Mouse (Mus musculus) liver, embryonic 14.5 days (tissue): ENCODE results near the gene Gm45521. TPM values are rescaled to one million over a fixed set of nuclear protein-coding genes. Genes with fewer than 3 reads are reported as not detected.

Experiments
- ATAC-seq: fragments of 200-750 bp; cut with Nextera tagmentation; 2 replicates; pipeline ENCODE4 v1.8.0; 2017; ENCODE audit warnings: moderate number of reproducible peaks, mild to moderate bottlenecking, moderate library complexity; ENCODE audit not compliant: insufficient read depth
- DNase-seq, 3 experiments: peaks; one replicate each; pipeline ENCODE4 v3.0.0-alpha.2; 2012 to 2013; ENCODE audit warnings: low read depth in 3 of 3, low spot score in 3 of 3
- H3K27ac ChIP-seq: fragments of 300-500 bp; sonication (generic); 2 replicates; pipeline ENCODE4 v1.5.1; 2014; ENCODE audit warnings: moderate library complexity, mild to moderate bottlenecking, control low read depth, inconsistent platforms
- H3K27me3 ChIP-seq: fragments of 300-500 bp; sonication (generic); 2 replicates; pipeline ENCODE4 v1.6.1; 2014; ENCODE audit warnings: mild to moderate bottlenecking, low read length, moderate library complexity; ENCODE audit not compliant: control insufficient read depth, insufficient read depth
- H3K36me3 ChIP-seq: fragments of 300-500 bp; sonication (generic); replicated peaks from 2 replicates; pipeline ENCODE4 v1.6.1; 2014; ENCODE audit warnings: low read depth; ENCODE audit not compliant: control insufficient read depth, insufficient read depth
- H3K4me1 ChIP-seq, 2 experiments: fragments of 200-500 bp in 1 of 2; fragments of 300-500 bp in 1 of 2; sonication (generic) in 1 of 2; replicated peaks; 2 replicates each; pipeline ENCODE4 v1.6.1; 2012 to 2014; ENCODE audit warnings: antibody characterized with exemption in 1 of 2, inconsistent platforms in 1 of 2, low read length in 1 of 2; ENCODE audit not compliant: control insufficient read depth in 2 of 2, insufficient read depth in 2 of 2
- H3K4me2 ChIP-seq: fragments of 300-500 bp; sonication (generic); 2 replicates; pipeline ENCODE4 v1.6.1; 2014; ENCODE audit warnings: low read depth, mild to moderate bottlenecking, control low read depth, moderate library complexity
- H3K4me3 ChIP-seq, 2 experiments: fragments of 200-500 bp in 1 of 2; fragments of 300-500 bp in 1 of 2; sonication (generic) in 1 of 2; 2 replicates each; pipeline ENCODE4 v1.5.1; 2012 to 2014; ENCODE audit warnings: low read depth in 2 of 2, low read length in 2 of 2, mild to moderate bottlenecking in 2 of 2, control low read depth in 1 of 2, inconsistent platforms in 1 of 2, moderate library complexity in 1 of 2; ENCODE audit not compliant: insufficient read depth in 1 of 2
- H3K9ac ChIP-seq: fragments of 300-500 bp; sonication (generic); replicated peaks from 2 replicates; pipeline ENCODE4 v1.6.1; 2014; ENCODE audit warnings: mild to moderate bottlenecking, control low read depth, moderate library complexity
- H3K9me3 ChIP-seq: fragments of 300-500 bp; sonication (generic); 2 replicates; pipeline ENCODE4 v1.6.1; 2016; ENCODE audit warnings: low read length, mixed read lengths; ENCODE audit not compliant: control insufficient read depth
- CTCF ChIP-seq: IDR thresholded peaks from 2 replicates; pipeline ENCODE4 v1.5.1; 2016; ENCODE audit warnings: antibody characterized with exemption, low read depth, control low read depth
- EP300 ChIP-seq: IDR thresholded peaks from 2 replicates; pipeline ENCODE4 v1.6.1; 2016; ENCODE audit warnings: antibody characterized with exemption, low read depth
- WGBS: fragments of 180-500 bp; shearing (Covaris S2); extraction: QIAGEN DNeasy Blood & Tissue Kit; methylation state at CpG from one replicate; pipeline ENCODE4 v1.1.7; 2014; ENCODE audit not compliant: insufficient replicate concordance; 5-methylcytosine and 5-hydroxymethylcytosine counted together
- polyA plus RNA-seq, 2 experiments: library from polyadenylated mRNA; depleted of rRNA in 1 of 2; stranded (reverse) in 1 of 2; unstranded in 1 of 2; fragments of >200 nt; fragmentation: Nextera tagmentation in 1 of 2; extraction: Ambion mirVana in 1 of 2; gene quantifications; 2 replicates each; pipeline versions ENCODE4 v1.2.1 to v1.2.3; 2012 to 2014

The Gm45521 gene
- polyA plus RNA-seq, 2 experiments, result not detected

- no peaks in the 10 kb centered on the region for H3K9me3 ChIP-seq
- ATAC-seq (no peak), DNase-seq (no peak)
- H3K9ac ChIP-seq, result no peak overlapping the region
- peaks cover 0 to 3% of the 10 kb centered on the region in 2 experiments; a peak in 2 of 4 replicates for H3K4me1 ChIP-seq
- no peak overlapping the region for H3K4me2 ChIP-seq
- 53% methylated on average over 5 of the region's 5 CpGs for WGBS
- no peaks in the 10 kb centered on the region for H3K27me3 ChIP-seq
- TF ChIP-seq EP300 (no peak), CTCF (no peak)
- H3K4me3 ChIP-seq, result no peak overlapping the region
- H3K36me3 ChIP-seq, result no peaks in the 10 kb centered on the region
- H3K27ac ChIP-seq, result no peak overlapping the region
Measured at GRCm38 (mm10) chr14:7919309-7919708, 37.8 kb upstream of the Gm45521 start.

DNA sequence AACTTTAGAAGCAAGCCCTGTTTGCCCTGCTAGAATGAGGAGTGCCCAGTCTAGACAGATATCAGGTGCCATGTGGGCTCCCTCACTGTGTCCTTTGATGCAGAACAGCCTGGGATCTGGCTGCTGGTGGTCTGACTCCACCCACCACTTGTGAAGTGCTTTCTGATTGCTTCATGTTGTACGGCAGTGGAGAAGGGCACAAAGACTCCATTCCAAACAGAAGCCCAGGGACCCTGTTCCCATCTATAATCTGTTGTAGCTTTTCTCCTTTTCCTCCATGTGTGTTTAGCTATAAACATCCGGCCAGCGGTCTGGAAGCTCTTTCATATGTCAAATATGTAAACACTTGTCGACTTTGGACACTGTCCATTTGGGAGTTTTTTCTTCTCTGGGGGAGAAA is 37.2 kb upstream of the Gm45521 start:
- Histone ChIP-seq H3K36me3 (no peaks in the 10 kb centered on the region), H3K27me3 (no peaks in the 10 kb centered on the region), H3K9ac (no peak overlapping the region), H3K4me1 (peaks cover 0 to 3% of the 10 kb centered on the region in 2 experiments; a peak in 2 of 4 replicates), H3K4me2 (no peak overlapping the region), H3K4me3 (no peak overlapping the region), H3K27ac (no peak overlapping the region), H3K9me3 (no peaks in the 10 kb centered on the region)
- TF ChIP-seq EP300 (no peak), CTCF (no peak)
- no peak for ATAC-seq
- WGBS, result 60% methylated on average over 4 of the region's 4 CpGs
- no peak for DNase-seq

GRCm38 (mm10) chr14:7921459-7921858 is 35.6 kb upstream of the Gm45521 start:
- Histone ChIP-seq H3K4me1 (peaks cover 0 to 3% of the 10 kb centered on the region in 2 experiments; a peak in 2 of 4 replicates), H3K36me3 (no peaks in the 10 kb centered on the region), H3K27ac (no peak overlapping the region), H3K9ac (no peak overlapping the region), H3K27me3 (no peaks in the 10 kb centered on the region), H3K4me2 (no peak overlapping the region), H3K4me3 (no peak overlapping the region), H3K9me3 (no peaks in the 10 kb centered on the region)
- TF ChIP-seq CTCF (no peak), EP300 (no peak)
- WGBS, result 38% methylated on average over 5 of the region's 5 CpGs
- ATAC-seq, result no peak
- no peak for DNase-seq

DNA sequence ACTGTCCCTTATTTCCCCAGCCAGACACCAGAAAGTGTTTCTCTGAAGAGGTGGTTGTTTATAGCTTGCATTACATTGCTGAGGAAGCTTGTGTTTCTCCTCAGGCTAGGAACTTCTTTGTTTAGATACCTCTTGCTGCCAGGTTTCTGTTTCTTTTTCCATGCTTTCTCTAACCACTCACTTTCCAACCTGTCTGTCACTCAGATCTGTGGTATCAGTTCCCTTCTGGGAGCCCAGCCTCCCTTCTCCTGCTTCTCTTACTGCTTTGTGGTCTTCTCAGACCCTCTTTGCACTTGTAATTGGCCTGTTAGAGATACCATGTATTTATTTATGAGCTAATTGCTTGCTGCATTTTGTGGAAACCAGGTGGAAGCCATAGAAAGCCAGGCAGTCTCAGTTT is 33.5 kb upstream of the Gm45521 start:
- no peak for TF ChIP-seq EP300
- TF ChIP-seq CTCF, result no peak
- no peak overlapping the region for H3K27ac ChIP-seq
- no peak overlapping the region for H3K4me2 ChIP-seq
- H3K27me3 ChIP-seq, result no peaks in the 10 kb centered on the region
- H3K36me3 ChIP-seq, result no peaks in the 10 kb centered on the region
- no peak for ATAC-seq
- H3K9ac ChIP-seq, result no peak overlapping the region
- H3K9me3 ChIP-seq, result no peaks in the 10 kb centered on the region
- DNase-seq, result no peak
- peaks cover 0 to 4% of the 10 kb centered on the region in 2 experiments; a peak in 2 of 4 replicates for H3K4me1 ChIP-seq
- no peak overlapping the region for H3K4me3 ChIP-seq

GRCm38 (mm10) chr14:7928362-7928761 is 28.7 kb upstream of the Gm45521 start:
- no peak for ATAC-seq
- Histone ChIP-seq H3K27ac (no peak overlapping the region), H3K4me2 (no peak overlapping the region), H3K4me3 (no peak overlapping the region), H3K27me3 (no peaks in the 10 kb centered on the region), H3K9ac (no peak overlapping the region), H3K4me1 (peaks cover 0 to 8% of the 10 kb centered on the region in 2 experiments; a peak in 2 of 4 replicates), H3K36me3 (0 out of 2 replicates have a peak, but pooled peaks cover 2% of the 10 kb centered on the region), H3K9me3 (no peaks in the 10 kb centered on the region)
- WGBS, result 17% methylated on average over 1 of the region's 1 CpGs
- TF ChIP-seq EP300, result no peak
- TF ChIP-seq CTCF, result no peak
- DNase-seq, result no peak
